Comparison of ENCODE assay signal across 9 mouse cellular contexts in the genomic region with DNA sequence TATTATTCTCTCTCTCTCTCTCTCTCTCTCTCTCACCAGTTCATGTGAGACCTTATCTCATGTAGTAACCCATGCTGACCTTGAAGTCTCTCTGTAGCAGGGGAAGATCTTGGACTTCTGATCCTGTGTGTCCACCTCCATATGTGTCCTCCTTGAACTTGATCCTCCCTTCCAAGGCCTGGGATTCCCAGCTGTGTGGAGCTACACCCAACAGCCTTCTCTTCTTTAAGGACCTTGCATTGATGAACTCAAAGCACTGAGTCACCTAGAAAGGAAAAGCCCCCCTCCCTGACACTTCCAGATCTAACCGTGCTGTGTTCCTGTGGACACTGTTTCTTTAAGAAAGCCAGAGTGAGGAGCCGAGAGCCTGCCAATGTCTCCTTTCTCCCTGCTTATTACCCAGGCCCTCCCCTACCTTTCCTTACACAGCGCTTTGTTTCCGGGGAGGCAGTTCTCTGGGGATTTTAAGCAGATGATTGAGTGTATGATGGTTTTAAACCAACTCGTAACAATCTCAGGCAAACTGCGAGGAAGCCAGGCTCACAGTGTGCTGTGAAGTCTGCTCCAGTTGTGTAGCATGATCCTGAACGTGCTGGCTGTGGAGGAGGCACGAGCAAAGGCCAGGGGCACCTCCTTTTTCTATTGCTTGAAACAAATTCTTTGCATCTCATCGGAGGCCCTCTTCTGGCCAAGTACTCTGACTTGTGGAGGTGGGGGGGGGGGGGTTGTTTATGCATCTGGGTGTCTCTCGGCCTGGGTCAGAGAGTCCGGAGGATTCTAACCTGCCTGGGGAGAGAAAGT.
A peak's percentile ranks its signal among the peaks of the same experiment; 100 is the strongest.
DNase-seq lines count a peak whose midpoint lies in the region; ATAC-seq lines count a peak whose summit lies in the region.
"Had no signal": no experiment of that assay in that cellular context is flagged by ENCODE, and none has a peak within 500 bp of the region (broad histone marks: within the 10 kb centered on the region; RNA-seq: fewer than 3 reads in every experiment).

No protein-coding gene starts in this region.

- WGBS in intestine, embryonic 15.5 days, result 16% methylated on average over 11 of the region's 11 CpGs
- 16% methylated on average over 11 of the region's 11 CpGs for WGBS in stomach, embryonic 14.5 days

- H3K4me1 ChIP-seq in intestine, embryonic 15.5 days (replicated peaks), result peaks cover 18% of the 10 kb centered on the region; the same call in 1 of the 2 replicates
- peaks cover 8% of the 10 kb centered on the region; the same call in 1 of the 2 replicates for H3K4me1 ChIP-seq in stomach, embryonic 14.5 days (ENCODE audit: control insufficient read depth, insufficient read depth, low read length)

- no peaks in the 10 kb centered on the region for H3K27me3 ChIP-seq in intestine, embryonic 15.5 days (replicated peaks)
- no peaks in the 10 kb centered on the region for H3K27me3 ChIP-seq in stomach, embryonic 14.5 days (ENCODE audit: control insufficient read depth, insufficient read depth, low read length)

- no peak overlapping the region for H3K4me3 ChIP-seq in intestine, embryonic 15.5 days (replicated peaks)
- H3K4me3 ChIP-seq in stomach, embryonic 14.5 days (ENCODE audit: low read depth, low read length), result no peak overlapping the region

- H3K4me2 ChIP-seq in intestine, embryonic 15.5 days (replicated peaks), result peak overlapping the region; percentile 38
- peak overlapping the region; percentile 25; the same call in 1 of the 2 replicates for H3K4me2 ChIP-seq in stomach, embryonic 14.5 days (replicated peaks; ENCODE audit: low read depth, low read length)

- no peak overlapping the region for H3K27ac ChIP-seq in intestine, embryonic 15.5 days
- H3K27ac ChIP-seq in stomach, embryonic 14.5 days (ENCODE audit: low read length), result peak overlapping the region; percentile 63; the same call in 1 of the 2 replicates

- DNase-seq in frontal cortex, postnatal 36 days (ENCODE audit: low spot score in 2 of 2), result peak; percentile 20 to 25
- DNase-seq in frontal cortex, postnatal 10 days (ENCODE audit: low spot score in 2 of 2), result no peak
- DNase-seq in retina, postnatal 1 day, result peak; percentile 32
- no peak for DNase-seq in retina, embryonic 14.5 days (ENCODE audit: low spot score)
- no peak for DNase-seq in adrenal gland, postnatal 10 days
- DNase-seq in urinary bladder, adult 2 months (ENCODE audit: low spot score), result no peak
- DNase-seq: kidney, adult 9 months had no signal

- H3K9ac ChIP-seq in intestine, embryonic 15.5 days, result no peak overlapping the region
- H3K9ac ChIP-seq in stomach, embryonic 14.5 days (replicated peaks; ENCODE audit: low read depth, low read length), result 0 out of 2 replicates have a peak overlapping the region, but pooled peaks have one; percentile 6

- ATAC-seq in intestine, embryonic 15.5 days, result peak; percentile 71
- ATAC-seq in stomach, embryonic 14.5 days (ENCODE audit: insufficient number of reproducible peaks, insufficient read depth, low FRiP score, low read depth), result peak; percentile 53; the same call in 1 of the 2 replicates

- H3K36me3 ChIP-seq in intestine, embryonic 15.5 days, result no peaks in the 10 kb centered on the region
- no peaks in the 10 kb centered on the region for H3K36me3 ChIP-seq in stomach, embryonic 14.5 days (ENCODE audit: control insufficient read depth, insufficient read depth, low read length)

- H3K9me3 ChIP-seq in intestine, embryonic 15.5 days, result no peaks in the 10 kb centered on the region
- no peaks in the 10 kb centered on the region for H3K9me3 ChIP-seq in stomach, embryonic 14.5 days (ENCODE audit: control insufficient read depth, low read depth, low read length)

Comparison
In these comparisons a context has a peak if more than half of its experiments do, and no peak if none do; other contexts are left out.
1. DNase-seq: peak in frontal cortex, postnatal 36 days (2 of 2) and retina, postnatal 1 day (single experiment); none in frontal cortex, postnatal 10 days (0 of 2), retina, embryonic 14.5 days (single experiment), adrenal gland, postnatal 10 days (single experiment) and urinary bladder, adult 2 months (single experiment).